Mouse (Mus musculus): Measurements from ENCODE around the gene Nudt9.

DNA sequence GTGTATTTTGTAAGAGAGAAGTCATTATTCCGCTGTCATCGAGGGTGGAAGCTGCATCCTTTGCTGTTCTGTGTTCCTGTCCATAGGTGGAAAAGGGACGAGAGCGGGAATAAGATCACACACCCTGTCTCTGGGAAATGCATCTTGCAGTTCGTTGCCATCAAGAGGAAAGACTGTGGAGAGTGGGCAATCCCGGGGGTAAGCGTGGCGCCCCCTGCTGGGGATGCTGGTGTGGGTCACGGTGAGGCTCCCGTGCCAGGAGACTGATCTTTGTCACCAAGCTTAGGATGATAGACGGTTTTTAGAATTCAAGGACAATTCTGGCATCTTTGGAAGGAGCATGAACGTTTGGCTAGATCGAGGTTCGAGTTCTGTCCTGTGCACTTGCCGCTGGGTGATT lies 11.9 kb downstream of the Nudt9 start:
- TF ChIP-seq POLR2A (IDR thresholded peaks at IDR 0.05; ENCODE audit: insufficient read depth, low read depth, low read length) (no peak), CTCF (IDR thresholded peaks at IDR 0.05; ENCODE audit: insufficient read depth, low read depth, low read length) (peak; percentile 60)
